Mouse (Mus musculus) cerebellum, postnatal 25 days (tissue): ENCODE measurements around the gene Chst10.

Experiments used
- DNase-seq, 2 experiments: peaks; one replicate each; pipeline ENCODE4 v3.0.0; 2021; ENCODE audit warnings: mixed read lengths in 2 of 2

The Chst10 gene

DNA sequence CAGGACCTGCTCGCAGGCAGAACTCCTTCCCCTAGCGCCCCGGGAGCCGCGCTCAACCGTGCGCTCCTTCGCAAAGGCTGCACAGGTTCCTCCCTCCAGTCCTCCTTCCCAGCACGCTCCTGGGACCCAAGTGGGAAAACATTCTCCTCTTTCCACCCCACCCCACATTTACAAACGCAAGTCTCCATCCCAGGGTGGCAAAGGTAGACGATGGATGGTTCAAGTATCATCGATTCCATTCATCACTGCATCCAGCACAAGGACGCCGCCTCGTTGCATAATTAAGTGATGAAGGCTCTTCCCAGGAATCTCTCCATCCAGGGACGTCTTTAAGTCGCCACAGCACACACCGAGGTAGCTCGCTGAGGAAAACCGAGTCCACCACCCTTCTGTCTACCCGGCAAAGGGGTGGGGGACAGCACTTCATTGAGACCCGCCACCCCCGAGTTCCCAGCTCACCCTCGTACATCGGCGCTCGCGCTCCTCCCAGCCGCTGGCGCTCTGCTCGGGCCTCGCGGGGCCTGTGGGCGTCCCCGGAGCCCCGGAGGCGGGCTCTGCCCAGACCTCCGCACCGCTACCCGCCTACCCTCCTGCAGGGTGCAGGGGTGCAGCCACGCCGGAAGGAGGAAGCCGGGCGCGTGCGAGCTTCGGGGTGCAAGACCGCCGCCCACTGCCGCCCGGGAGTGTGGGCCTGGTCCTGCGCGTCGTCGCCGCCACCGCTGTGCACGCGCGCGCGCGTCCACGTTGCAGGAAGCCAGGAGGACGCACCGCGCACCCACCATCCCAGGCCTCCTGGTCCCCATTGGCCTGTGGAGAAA lies at the start of gene Chst10:
TSS of gene Chst10 (minus strand) at position 731 of the 818 bp plus-strand sequence.
- DNase-seq = peak; percentile 90 to 94

GRCm38 (mm10) chr1:38939608-38940007 lies 41.6 kb upstream of the Chst10 start:
- DNase-seq = no peak

DNA sequence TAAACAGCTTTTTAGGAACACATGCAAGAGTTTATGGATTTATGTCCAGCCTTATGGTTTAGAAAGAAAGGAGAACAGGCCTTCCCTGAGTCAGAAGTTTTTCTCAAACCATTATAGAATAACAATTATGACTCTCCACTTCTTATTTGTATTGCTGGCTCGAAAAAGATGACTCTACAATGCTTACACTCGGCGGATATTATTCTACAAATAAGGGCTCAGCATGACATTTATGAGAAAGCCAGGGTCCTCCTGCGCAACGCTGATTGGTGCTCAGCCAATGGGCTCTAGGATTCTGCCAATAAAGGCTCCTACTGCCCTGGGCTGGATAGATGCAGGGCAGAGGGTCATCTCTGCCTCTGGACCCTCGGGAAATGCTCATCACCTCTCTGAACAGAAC lies 40.9 kb upstream of the Chst10 start, which contains the start of gene Nms:
TSS of gene Nms (plus strand) at position 301 of the 400 bp plus-strand sequence.
- no peak for DNase-seq

- peak; percentile 58 to 73 for DNase-seq
These were observed 38.8 kb upstream of the Chst10 start for GRCm38 (mm10) chr1:38936780-38937179.

DNA sequence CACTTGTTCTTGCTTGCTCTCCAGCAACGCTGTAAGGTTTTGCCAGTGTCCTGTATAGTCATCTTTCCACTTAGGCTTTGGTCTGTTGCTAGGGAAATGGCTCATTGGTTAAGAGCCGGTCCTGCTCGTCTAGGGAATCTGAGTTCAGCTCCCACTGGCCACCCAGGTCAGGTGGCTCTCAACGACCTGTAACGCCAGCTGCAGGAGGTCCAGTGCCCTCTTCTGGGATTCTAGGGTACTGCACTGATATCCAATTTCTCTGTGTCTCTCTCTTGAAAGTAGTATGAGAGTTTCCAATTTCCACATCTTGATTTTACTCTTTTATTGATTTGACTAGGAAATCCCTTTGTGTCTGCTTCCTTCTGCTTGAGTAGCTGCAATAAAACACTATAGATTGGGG lies 36.7 kb upstream of the Chst10 start:
- DNase-seq = peak; percentile 38 to 69

DNA sequence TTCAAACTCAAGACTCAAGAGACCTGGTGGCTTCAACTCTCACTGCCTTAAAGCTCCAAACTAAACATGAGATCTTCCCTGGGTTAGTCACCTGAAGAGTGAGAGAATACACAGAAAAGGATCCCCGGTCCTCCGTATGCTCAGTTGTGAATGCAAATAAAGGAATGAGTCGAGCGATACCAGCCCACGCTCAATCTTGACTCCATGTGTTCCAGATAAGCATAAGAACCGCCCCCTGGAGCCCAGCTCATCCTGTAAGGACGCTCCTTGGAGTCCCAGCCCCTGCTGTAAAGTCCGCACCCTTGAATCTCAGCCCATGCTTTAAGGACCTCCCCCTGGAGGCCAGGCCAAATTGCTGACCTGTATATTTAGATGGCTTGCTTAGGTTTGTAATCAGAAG lies 32.8 kb upstream of the Chst10 start:
- DNase-seq = no peak

DNA sequence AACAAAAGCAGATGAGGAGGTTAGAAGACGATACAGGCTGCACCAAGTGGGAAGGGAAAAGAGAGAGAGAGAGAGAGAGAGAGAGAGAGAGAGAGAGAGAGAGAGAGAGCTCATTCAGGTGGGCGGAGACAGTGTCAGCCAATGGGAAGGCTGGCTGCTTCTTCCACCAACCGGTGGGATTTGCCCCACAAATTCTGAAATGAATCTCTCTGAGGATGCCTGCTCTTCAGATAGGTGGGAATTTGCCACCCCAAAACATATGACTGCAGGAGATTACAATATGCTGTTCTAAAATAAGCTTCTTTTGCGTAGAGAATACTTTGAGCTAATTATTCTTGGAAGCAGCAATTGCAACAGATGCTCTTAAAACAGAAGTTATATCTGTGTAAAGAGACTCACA lies 31.5 kb upstream of the Chst10 start:
- DNase-seq = no peak

DNA sequence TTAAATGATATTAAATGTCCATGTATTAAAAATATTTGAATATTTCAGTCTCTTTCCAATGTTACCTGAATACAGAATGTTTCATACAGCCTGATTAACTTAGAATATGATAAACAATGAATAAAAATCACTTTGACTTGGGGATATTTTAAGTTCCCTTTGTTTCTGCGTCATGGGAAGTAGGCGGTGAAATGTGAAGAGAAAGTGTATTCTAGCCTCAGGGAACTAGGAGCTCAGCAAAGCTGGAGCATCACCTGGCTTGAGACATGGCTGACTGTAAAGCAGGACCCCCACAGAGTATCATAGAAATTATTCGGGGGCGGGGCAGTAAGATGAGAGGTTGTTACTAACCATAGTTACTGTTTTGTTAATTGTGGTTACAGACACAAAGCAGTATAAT lies 31.0 kb upstream of the Chst10 start:
- DNase-seq = no peak

DNA sequence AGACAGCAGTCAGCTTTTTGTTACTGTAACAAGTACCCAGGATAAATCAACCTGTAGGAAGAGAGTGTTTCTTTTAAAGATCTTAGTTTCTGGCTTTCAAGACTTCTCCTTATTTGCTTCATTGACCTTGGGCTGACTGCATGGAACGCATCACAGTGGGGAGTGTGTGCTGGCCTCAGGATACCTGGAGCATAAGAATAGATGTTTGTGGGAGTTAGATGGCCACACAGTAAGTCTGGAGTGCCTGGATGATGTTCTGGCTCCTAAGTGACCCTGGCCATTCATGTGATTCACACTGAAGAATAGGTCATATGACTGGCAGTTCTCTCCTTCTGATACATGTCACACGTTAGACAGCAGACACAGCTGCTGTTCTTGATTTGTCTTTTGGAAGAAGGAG lies 6.0 kb upstream of the Chst10 start:
- DNase-seq = no peak

DNA sequence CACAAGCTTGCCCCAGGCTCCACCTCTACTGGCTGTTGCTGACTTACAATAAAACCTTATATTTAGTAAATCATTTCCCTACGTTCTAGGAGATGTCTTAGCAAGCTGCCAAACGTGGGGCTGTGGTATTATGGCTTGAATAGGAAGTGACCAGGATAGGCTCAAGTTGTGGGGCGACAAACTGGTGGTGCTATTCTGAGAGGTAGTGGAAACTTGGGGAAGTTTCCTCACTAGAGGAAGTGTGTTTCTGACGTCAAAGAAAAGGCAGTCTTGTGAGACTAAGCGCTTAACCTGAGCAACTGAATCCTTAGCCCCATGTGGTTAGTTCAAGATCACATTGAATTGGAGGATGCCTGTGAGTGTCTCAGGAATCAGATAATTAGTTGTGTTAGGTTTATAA lies 4.6 kb upstream of the Chst10 start:
- no peak for DNase-seq

DNA sequence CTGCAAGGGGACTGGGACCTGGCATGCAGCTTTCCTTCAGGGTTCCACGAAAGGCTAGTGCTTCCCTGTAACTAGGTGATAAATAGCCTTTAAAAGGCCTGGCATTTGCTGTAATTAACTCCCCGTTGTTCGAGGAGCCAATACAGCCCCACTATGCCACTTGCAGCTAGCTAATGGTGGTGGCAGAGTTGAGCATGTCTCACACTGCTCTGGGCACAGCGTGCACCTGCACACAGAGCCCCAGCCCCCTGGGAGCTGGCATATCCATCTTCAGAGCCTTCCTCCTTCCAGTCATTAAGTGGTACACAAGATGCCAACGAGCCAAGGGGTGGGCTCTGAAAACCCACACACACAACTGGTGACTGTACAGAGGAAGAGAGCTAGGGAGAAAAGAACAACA lies 4.9 kb downstream of the Chst10 start:
- no peak for DNase-seq

DNA sequence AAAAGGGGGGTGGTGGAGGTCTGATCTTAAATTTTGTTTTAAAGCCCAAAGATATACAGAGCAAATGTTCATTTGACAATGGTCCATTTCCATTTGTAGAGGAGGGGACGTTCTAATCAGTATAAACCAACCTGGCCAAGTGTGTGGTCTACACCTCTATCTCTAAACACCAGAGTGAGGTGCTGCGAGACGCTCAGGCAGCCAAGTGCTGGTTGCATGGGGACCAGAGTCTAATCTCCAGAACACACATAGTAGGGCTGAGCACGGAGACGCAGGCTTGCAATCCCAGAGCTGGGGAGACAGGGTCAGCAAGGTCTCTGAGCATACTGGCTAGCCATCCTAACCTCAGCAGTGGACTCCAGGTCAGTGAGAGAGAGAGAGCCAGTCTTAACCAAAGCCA lies 6.5 kb downstream of the Chst10 start:
- DNase-seq = no peak

DNA sequence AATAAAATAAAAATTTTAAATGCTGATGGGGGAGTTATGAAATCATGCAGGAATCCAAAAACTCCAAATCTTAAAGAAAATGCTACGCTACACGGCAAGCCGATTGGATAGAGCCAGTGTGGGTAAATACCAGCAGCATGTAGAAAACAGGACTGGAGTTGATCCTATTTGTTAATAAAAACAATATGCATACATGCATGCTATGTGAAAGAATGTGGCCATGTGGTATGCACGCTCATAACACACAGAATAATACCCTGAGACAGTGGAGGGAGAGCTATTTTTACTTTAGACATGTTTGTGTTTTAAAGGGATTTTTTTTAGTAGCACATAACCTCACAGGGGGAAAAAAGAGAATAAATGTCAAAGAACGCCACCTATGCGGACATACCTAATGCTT lies 9.2 kb downstream of the Chst10 start:
- DNase-seq = no peak

DNA sequence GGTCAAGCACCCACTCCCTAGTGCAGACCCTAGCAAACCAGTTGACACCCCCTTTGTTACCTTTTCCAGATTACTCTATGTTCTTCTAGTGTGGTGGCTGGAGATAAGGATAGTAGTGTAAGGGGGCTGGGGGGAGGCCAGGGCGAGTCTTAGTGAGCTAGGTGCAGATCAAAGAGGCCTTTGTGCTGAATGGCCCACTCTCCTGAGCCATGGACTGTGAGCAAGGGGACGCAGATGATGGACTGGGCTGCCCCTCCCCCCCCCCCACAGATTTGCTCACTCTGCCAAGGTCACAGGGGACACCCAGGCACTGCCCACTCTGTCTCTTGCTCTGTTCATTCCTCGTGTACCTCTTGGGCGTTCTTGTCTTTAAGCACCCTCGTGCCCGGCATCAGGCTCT lies 10.9 kb downstream of the Chst10 start:
- DNase-seq = no peak

DNA sequence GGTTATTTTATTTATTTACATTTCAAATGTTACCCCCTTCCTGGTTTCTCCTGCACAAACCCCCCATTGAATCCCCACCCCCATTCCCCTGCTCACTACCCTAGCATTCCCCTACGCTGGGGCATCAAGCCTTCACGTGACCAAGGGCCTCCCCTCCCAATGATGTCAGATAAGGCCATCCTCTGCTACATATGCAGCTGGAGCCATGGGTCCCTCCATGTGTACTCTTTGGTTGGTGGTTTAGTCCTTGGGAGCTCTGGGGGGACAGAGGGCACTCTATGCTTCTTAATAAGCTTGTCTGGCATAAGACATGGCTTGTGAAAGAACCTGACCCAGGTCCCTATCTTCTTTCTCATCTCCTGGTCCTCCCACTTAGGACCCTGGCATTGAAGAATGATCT lies 11.4 kb downstream of the Chst10 start:
- DNase-seq = no peak

DNA sequence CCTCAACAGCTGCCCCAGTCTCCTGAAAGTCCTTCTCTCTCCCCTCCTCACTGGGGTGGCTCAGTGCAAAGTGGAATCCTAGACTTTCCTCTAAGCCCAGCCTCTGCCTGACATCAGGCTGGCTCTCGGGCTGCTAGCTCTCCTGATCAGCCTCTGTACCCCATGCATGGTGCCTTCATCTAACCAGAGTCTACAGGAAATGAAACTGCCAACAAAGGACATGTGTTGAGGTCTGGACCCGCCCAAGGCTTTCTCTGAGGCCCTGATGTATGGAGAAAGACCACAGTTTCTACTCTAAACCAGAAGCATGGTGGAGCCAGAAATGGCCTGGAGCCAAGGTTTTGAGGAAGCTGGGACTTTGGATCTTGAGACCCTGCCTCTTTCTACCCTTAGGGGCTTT lies 12.0 kb downstream of the Chst10 start:
- no peak for DNase-seq

GRCm38 (mm10) chr1:38883766-38884165 lies 14.2 kb downstream of the Chst10 start:
- DNase-seq = no peak

DNA sequence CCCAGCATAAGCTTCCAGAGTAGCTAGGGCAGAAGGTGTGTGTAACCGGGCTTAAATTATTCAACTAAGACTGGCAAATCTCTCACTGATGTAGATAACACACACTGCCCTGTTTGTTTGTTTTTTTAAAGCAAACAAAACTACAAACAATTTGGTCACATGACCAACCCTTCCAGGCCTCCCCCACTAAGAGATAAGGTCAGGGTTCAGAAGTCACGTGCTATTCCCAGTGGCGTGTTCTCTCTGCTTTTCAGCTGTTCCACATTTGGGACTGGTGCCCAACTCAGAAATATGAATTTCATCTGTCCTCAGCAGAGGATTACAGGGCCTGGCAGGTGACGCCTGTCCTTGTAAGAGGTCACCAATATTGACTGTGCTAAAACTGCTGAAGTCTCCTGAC lies 15.2 kb downstream of the Chst10 start:
- no peak for DNase-seq

- no peak for DNase-seq
These were observed 16.6 kb downstream of the Chst10 start for GRCm38 (mm10) chr1:38881366-38881765.

DNA sequence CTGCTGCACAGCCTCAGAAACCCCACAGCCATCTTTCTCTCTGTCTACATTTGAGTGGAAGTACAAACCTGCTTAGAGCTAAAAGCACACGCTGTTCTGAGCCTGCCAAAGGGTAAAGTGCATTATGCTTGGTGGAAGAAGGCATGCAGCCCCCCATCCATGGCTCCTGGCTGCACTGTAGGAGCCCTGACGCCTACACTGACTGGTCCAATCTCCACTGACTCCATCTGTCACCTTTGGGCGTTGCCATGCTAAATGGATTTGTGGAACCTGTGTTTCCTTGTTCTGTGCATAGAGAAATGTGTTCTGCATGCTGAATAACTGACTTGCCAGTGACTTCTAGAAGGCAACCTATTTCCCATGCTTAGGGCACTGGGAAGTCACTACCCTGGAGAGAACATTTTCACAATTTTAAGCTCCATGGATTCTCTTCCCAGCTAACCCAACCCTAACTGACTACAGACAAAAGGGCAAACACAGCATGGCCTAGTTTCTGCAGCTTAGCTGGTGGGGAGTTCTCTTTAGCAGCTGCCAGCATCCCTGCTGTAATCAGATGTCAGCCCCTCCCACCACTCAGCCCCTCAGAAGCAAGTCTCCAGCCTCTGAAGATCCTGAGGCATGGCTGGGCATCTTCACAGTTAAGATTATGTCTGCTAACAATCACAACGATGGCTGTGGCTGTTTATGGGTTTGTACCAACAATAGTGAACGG lies 21.1 kb downstream of the Chst10 start:
- DNase-seq = peak; percentile 38 to 52

- peak; percentile 67 to 80 for DNase-seq
These were observed 24.1 kb downstream of the Chst10 start for GRCm38 (mm10) chr1:38873911-38874310.

- DNase-seq = peak; percentile 46 to 57
These were observed 26.1 kb downstream of the Chst10 start for GRCm38 (mm10) chr1:38871834-38872233.

DNA sequence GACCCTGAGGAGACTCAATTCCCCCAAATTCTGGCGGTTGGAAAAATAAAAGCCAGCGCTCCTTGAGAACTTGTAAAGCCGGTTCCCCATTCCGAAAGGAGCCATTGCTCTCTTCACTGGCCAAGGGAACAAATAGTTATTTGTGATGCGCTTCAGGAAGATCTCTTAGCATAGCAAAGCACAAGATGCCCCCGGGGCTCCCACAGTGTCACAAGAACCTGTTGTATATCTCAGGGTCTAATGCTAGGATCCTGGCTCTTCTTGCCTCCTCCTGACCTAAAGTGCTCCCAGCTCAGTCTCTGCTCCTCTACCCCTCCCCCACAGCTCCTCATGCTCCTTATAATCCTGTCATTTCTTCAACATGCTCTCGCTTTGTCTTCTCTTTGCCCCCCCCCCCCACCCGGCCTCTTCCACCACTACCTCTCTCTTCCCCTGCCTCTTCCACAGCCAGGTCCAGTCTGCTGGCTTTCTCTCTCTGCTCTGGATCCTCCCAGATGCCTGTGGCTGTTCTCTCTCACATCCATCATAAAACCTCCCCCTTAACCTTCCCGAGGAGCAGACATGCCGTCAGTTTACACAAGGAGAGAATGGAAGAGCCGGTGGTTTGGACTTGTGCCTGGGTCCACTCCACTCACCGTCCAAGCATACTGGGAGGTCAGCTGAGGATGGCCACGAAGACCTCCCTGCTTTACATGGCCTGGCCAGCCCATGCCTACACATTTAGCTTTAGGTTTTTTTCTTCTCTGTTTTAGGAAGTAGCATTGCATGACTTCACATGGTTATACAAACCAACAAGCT lies 28.4 kb downstream of the Chst10 start:
- no peak for DNase-seq
